Mouse (Mus musculus) CH12.LX (cell line): Measurements from ENCODE around the gene Fbxo36. TPM values are rescaled to one million over a fixed set of nuclear protein-coding genes. Genes with fewer than 3 reads are reported as not detected.

Source experiments
- DNase-seq: peaks from one replicate; pipeline ENCODE4 v3.0.0-alpha.2; 2013; ENCODE audit errors: extremely low read depth
- H3K27ac ChIP-seq: 2 replicates; pipeline ENCODE4 v1.5.1; 2012; ENCODE audit warnings: low read depth, mild to moderate bottlenecking, control low read depth, moderate library complexity; ENCODE audit not compliant: insufficient read depth
- H3K27me3 ChIP-seq: replicated peaks from 2 replicates; pipeline ENCODE3; 2012; ENCODE audit warnings: inconsistent platforms
- H3K36me3 ChIP-seq, 2 experiments: replicated peaks in 1 of 2; 2 replicates each; pipeline versions ENCODE3 to v1.6.1; 2012; ENCODE audit warnings: inconsistent platforms in 1 of 2, low read length in 1 of 2, mild to moderate bottlenecking in 1 of 2, mixed read lengths in 1 of 2, moderate library complexity in 1 of 2; ENCODE audit not compliant: control insufficient read depth in 1 of 2, insufficient read depth in 1 of 2
- H3K4me1 ChIP-seq, 2 experiments: 2 replicates each; pipeline ENCODE4 v1.6.1; 2012; ENCODE audit warnings: inconsistent platforms in 1 of 2, moderate library complexity in 1 of 2; ENCODE audit not compliant: insufficient read depth in 2 of 2, control insufficient read depth in 1 of 2
- H3K4me2 ChIP-seq: 2 replicates; pipeline ENCODE4 v1.6.1; 2012; ENCODE audit warnings: low read depth, mild to moderate bottlenecking, control low read depth; ENCODE audit not compliant: poor library complexity, insufficient read depth, severe bottlenecking
- H3K4me3 ChIP-seq, 3 experiments: fragments of 150-350 bp in 1 of 3; sonication (generic) in 1 of 3; replicated peaks in 1 of 3; 2 replicates each; pipeline versions ENCODE3 to v1.5.1; 2011 to 2012; ENCODE audit warnings: low read depth in 2 of 3, low read length in 2 of 3, mild to moderate bottlenecking in 2 of 3, moderate library complexity in 2 of 3, control low read depth in 1 of 3, improper control_type of control experiment in 1 of 3, inconsistent platforms in 1 of 3, mixed read lengths in 1 of 3; ENCODE audit not compliant: poor library complexity in 1 of 3
- H3K79me2 ChIP-seq: replicated peaks from 2 replicates; pipeline ENCODE4 v1.6.1; 2012; ENCODE audit warnings: mild to moderate bottlenecking, moderate library complexity; ENCODE audit not compliant: control insufficient read depth, poor library complexity, insufficient read depth, severe bottlenecking; ENCODE audit errors: extremely low read depth
- H3K9ac ChIP-seq: 2 replicates; pipeline ENCODE4 v1.6.1; 2012; ENCODE audit warnings: low read depth, mild to moderate bottlenecking, control low read depth, moderate library complexity; ENCODE audit not compliant: insufficient read depth
- H3K9me3 ChIP-seq: replicated peaks from 2 replicates; pipeline ENCODE3; 2012; ENCODE audit warnings: low read length, inconsistent platforms, mixed read lengths
- BHLHE40 ChIP-seq: IDR thresholded peaks from 2 replicates; pipeline ENCODE4 v1.6.1; 2011; ENCODE audit warnings: mild to moderate bottlenecking, low read depth, low read length, improper control_type of control experiment
- CHD2 ChIP-seq: IDR thresholded peaks from 2 replicates; pipeline ENCODE4 v1.6.1; 2011; ENCODE audit warnings: low read length, improper control_type of control experiment
- CTCF ChIP-seq, 2 experiments: IDR thresholded peaks in 1 of 2; conservative IDR thresholded peaks in 1 of 2; 2 replicates each; pipeline ENCODE4 v1.5.1; 2011 to 2012; ENCODE audit warnings: low read depth in 2 of 2, low read length in 2 of 2, improper control_type of control experiment in 1 of 2, inconsistent platforms in 1 of 2, mild to moderate bottlenecking in 1 of 2, moderate library complexity in 1 of 2
- E2F4 ChIP-seq: IDR thresholded peaks from 2 replicates; pipeline ENCODE4 v1.6.1; 2011; ENCODE audit warnings: low read depth, low read length, improper control_type of control experiment; ENCODE audit not compliant: insufficient replicate concordance
- ELF1 ChIP-seq: IDR thresholded peaks from 2 replicates; pipeline ENCODE4 v1.6.1; 2014; ENCODE audit warnings: low read depth, mild to moderate bottlenecking, inconsistent platforms, low read length, improper control_type of control experiment
- EP300 ChIP-seq: IDR thresholded peaks from 2 replicates; pipeline ENCODE4 v1.6.1; 2011; ENCODE audit warnings: low read length, improper control_type of control experiment
- HCFC1 ChIP-seq: IDR thresholded peaks from 2 replicates; pipeline ENCODE4 v1.6.1; 2012; ENCODE audit warnings: low read depth, mild to moderate bottlenecking, inconsistent platforms, low read length, improper control_type of control experiment
- IRF4 ChIP-seq: IDR thresholded peaks from 2 replicates; pipeline ENCODE4 v1.6.1; 2014; ENCODE audit warnings: low read depth, mild to moderate bottlenecking, inconsistent platforms, low read length, improper control_type of control experiment
- JUND ChIP-seq: conservative IDR thresholded peaks from 2 replicates; pipeline ENCODE4 v1.6.1; 2011; ENCODE audit warnings: low read depth, low read length, improper control_type of control experiment
- KAT2A ChIP-seq: IDR thresholded peaks from 2 replicates; pipeline ENCODE4 v1.6.1; 2012; ENCODE audit warnings: low read length, improper control_type of control experiment, inconsistent platforms; ENCODE audit not compliant: insufficient replicate concordance
- MAFK ChIP-seq: IDR thresholded peaks from 2 replicates; pipeline ENCODE4 v1.6.1; 2011; ENCODE audit warnings: low read length, improper control_type of control experiment; ENCODE audit not compliant: insufficient replicate concordance
- MAX ChIP-seq: IDR thresholded peaks from 2 replicates; pipeline ENCODE4 v1.6.1; 2011; ENCODE audit warnings: low read length, improper control_type of control experiment
- MAZ ChIP-seq: IDR thresholded peaks from 2 replicates; pipeline ENCODE4 v1.6.1; 2012; ENCODE audit warnings: low read depth, mild to moderate bottlenecking, inconsistent platforms, low read length, improper control_type of control experiment, moderate library complexity
- MEF2A ChIP-seq: IDR thresholded peaks from 2 replicates; pipeline ENCODE4 v1.6.1; 2014; ENCODE audit warnings: low read depth, mild to moderate bottlenecking, inconsistent platforms, low read length, improper control_type of control experiment, borderline replicate concordance
- MXI1 ChIP-seq: IDR thresholded peaks from 2 replicates; pipeline ENCODE4 v1.6.1; 2011; ENCODE audit warnings: mild to moderate bottlenecking, low read depth, low read length, improper control_type of control experiment
- MYC ChIP-seq: IDR thresholded peaks from 2 replicates; pipeline ENCODE4 v1.6.1; 2011; ENCODE audit warnings: low read depth, mild to moderate bottlenecking, improper control_type of control experiment, low read length
- RAD21 ChIP-seq: IDR thresholded peaks from 2 replicates; pipeline ENCODE4 v1.6.1; 2011; ENCODE audit warnings: low read depth, mild to moderate bottlenecking, low read length, improper control_type of control experiment, moderate library complexity
- SMC3 ChIP-seq: IDR thresholded peaks from 2 replicates; pipeline ENCODE4 v1.6.1; 2011; ENCODE audit warnings: low read depth, low read length, improper control_type of control experiment
- TCF12 ChIP-seq: IDR thresholded peaks from 2 replicates; pipeline ENCODE4 v1.6.1; 2014; ENCODE audit warnings: low read depth, mild to moderate bottlenecking, inconsistent platforms, low read length, improper control_type of control experiment
- USF1 ChIP-seq: IDR thresholded peaks from 2 replicates; pipeline ENCODE4 v1.6.1; 2014; ENCODE audit warnings: low read depth, mild to moderate bottlenecking, inconsistent platforms, low read length, improper control_type of control experiment
- USF2 ChIP-seq: conservative IDR thresholded peaks from 2 replicates; pipeline ENCODE4 v1.6.1; 2011; ENCODE audit warnings: low read depth, low read length, improper control_type of control experiment
- ZC3H11A ChIP-seq: IDR thresholded peaks from 2 replicates; pipeline ENCODE4 v1.6.1; 2012; ENCODE audit warnings: low read depth, mild to moderate bottlenecking, inconsistent platforms, low read length, improper control_type of control experiment
- dilution Hi-C: fragments of 300-500 bp; cut with MboI; formaldehyde crosslinking; loops from 2 replicates; pipeline ENCODE4 v1.14.3; 2020; ENCODE audit warnings: low sequenced_read_pairs; ENCODE audit not compliant: extremely low pct_unique_long_range_greater_than_20kb, extremely low pct_ligation_motif_present
- in situ Hi-C: fragments of 300-500 bp; cut with MboI; formaldehyde crosslinking; loops from 3 replicates; pipeline ENCODE4 v1.14.3; 2019; ENCODE audit warnings: low sequenced_read_pairs, low pct_ligation_motif_present, low pct_unique_long_range_greater_than_20kb, mixed read lengths
- polyA plus RNA-seq: library from polyadenylated mRNA; unstranded; fragments of >175 nt; gene quantifications from 2 replicates; pipeline ENCODE4 v1.2.1, GENCODE M21; 2012; ENCODE audit warnings: low read depth; ENCODE audit not compliant: insufficient read length
- total RNA-seq, 2 experiments: library from RNA; depleted of rRNA; stranded (reverse); fragments of 300-350 nt in 1 of 2; fragments of >200 nt in 1 of 2; gene quantifications; 2 replicates each; pipeline ENCODE4 v1.2.3; 2012 to 2014

Gene Fbxo36
- total and polyA plus RNA-seq, 3 experiments: 2.5 to 3.8 (median 3.0) TPM

GRCm38 (mm10) chr1:84924134-84924533 is 84.5 kb downstream of the Fbxo36 start:
- TF ChIP-seq IRF4 (peak; percentile 75), MYC (no peak), MEF2A (no peak), EP300 (0 out of 2 replicates have a peak, but pooled peaks have one; percentile 57), USF2 (no peak)
- dilution Hi-C loops: no loop called here
- Histone ChIP-seq H3K79me2 (no peaks in the 10 kb centered on the region), H3K36me3 (no peaks in the 10 kb centered on the region), H3K27ac (no peak overlapping the region), H3K4me1 (peaks cover 6 to 12% of the 10 kb centered on the region in 2 experiments), H3K4me2 (no peak overlapping the region), H3K9ac (no peak overlapping the region), H3K4me3 (no peak overlapping the region), H3K27me3 (no peaks in the 10 kb centered on the region), H3K9me3 (no peaks in the 10 kb centered on the region)
- peak; percentile 68 for DNase-seq
- in situ Hi-C loops: no loop called here

- H3K4me3 ChIP-seq: no peak overlapping the region
- no peaks in the 10 kb centered on the region for H3K79me2 ChIP-seq
- no peaks in the 10 kb centered on the region for H3K9me3 ChIP-seq
- dilution Hi-C loops: no loop called here
- no peak for DNase-seq
- H3K36me3 ChIP-seq: no peaks in the 10 kb centered on the region
- H3K27me3 ChIP-seq: no peaks in the 10 kb centered on the region
- no peak overlapping the region for H3K4me2 ChIP-seq
- H3K4me1 ChIP-seq: peaks cover 6 to 12% of the 10 kb centered on the region in 2 experiments
- in situ Hi-C loops: no loop called here
- TF ChIP-seq CHD2 (no peak), USF1 (no peak), MAX (no peak), USF2 (no peak), TCF12 (no peak), ELF1 (no peak), E2F4 (no peak)
- H3K9ac ChIP-seq: no peak overlapping the region
- H3K27ac ChIP-seq: no peak overlapping the region
Measured at GRCm38 (mm10) chr1:84925599-84925998, 86.0 kb downstream of the Fbxo36 start.

GRCm38 (mm10) chr1:84933472-84934150 is 94.0 kb downstream of the Fbxo36 start:
- Histone ChIP-seq H3K4me3 (peak overlapping the region; percentile 38 to 63 (median 44)), H3K4me2 (peak overlapping the region; percentile 25; the same call in 1 of the 2 replicates), H3K9ac (no peak overlapping the region), H3K9me3 (peaks cover 12% of the 10 kb centered on the region), H3K79me2 (no peaks in the 10 kb centered on the region), H3K36me3 (no peaks in the 10 kb centered on the region), H3K4me1 (peaks cover 0 to 9% of the 10 kb centered on the region in 2 experiments; a peak in 2 of 4 replicates), H3K27me3 (peaks cover 7% of the 10 kb centered on the region), H3K27ac (no peak overlapping the region)
- dilution Hi-C loops (no loop called here), in situ Hi-C loops (no loop called here)
- peak; percentile 76 for DNase-seq
- TF ChIP-seq MXI1 (no peak), KAT2A (no peak), MAFK (no peak), RAD21 (peak; percentile 36), MEF2A (no peak), EP300 (no peak), USF2 (no peak), HCFC1 (no peak), MAZ (no peak), ZC3H11A (no peak), E2F4 (0 out of 2 replicates have a peak, but pooled peaks have one; percentile 18), MAX (0 out of 2 replicates have a peak, but pooled peaks have one; percentile 41), IRF4 (no peak), MYC (peak; percentile 56; the same call in 1 of the 2 replicates), SMC3 (peak; percentile 60), JUND (no peak), ELF1 (peak; percentile 26; the same call in 1 of the 2 replicates), CTCF (conservative IDR thresholded peaks at IDR 0.05 in 1 of 2, IDR thresholded peaks at IDR 0.05 in 1 of 2; ENCODE audit: low read depth in 2 of 2, low read length in 2 of 2) (peak; percentile 57 to 70), BHLHE40 (0 out of 2 replicates have a peak, but pooled peaks have one; percentile 14), TCF12 (no peak)
